ENCODE assay signal across 9 mouse cellular contexts in the genomic region with DNA sequence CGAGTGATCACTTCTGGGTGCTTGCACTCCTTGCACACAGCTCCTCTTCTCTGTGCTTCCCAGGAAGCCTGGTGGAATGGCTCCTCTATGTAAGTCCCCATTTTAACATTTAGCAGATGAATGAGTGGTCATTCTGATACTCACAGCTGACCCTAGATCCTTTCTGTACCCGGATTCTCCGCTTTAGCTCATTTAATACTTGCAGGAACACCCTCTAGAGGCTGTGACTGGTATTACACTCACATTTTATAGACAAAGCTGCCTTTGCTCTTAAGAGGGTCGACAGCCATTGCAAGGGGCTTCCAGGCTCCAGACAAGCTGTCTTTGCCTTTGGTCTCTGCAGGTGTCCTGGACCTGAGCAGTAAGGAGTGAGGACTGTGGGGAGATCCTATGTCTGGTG. TPM values are rescaled to one million over a fixed set of nuclear protein-coding genes. Genes with fewer than 3 reads are reported as not detected.
DNase-seq lines count a peak whose midpoint lies in the region; ATAC-seq lines count a peak whose summit lies in the region.
"Had no signal": no experiment of that assay in that cellular context is flagged by ENCODE, and none has a peak within 500 bp of the region (broad histone marks: within the 10 kb centered on the region; RNA-seq: fewer than 3 reads in every experiment).

No protein-coding gene starts in this region.

- H3K4me2 ChIP-seq in liver, embryonic 13.5 days = no peak overlapping the region
- 0 out of 2 replicates have a peak overlapping the region, but pooled peaks have one; percentile 13 for H3K4me2 ChIP-seq in stomach, embryonic 15.5 days

- no peak overlapping the region for H3K27ac ChIP-seq in forebrain, embryonic 10.5 days
- no peak overlapping the region for H3K27ac ChIP-seq in liver, embryonic 13.5 days
- H3K27ac ChIP-seq in stomach, embryonic 15.5 days = no peak overlapping the region
- H3K27ac ChIP-seq: neural tube, embryonic 12.5 days had no signal

- ATAC-seq in liver, embryonic 13.5 days (ENCODE audit: low read depth) = no peak
- no peak for ATAC-seq in stomach, embryonic 15.5 days (ENCODE audit: insufficient read depth, low FRiP score, low read depth)

- H3K4me1 ChIP-seq in forebrain, embryonic 10.5 days = peaks cover 16% of the 10 kb centered on the region
- H3K4me1 ChIP-seq in liver, embryonic 13.5 days (replicated peaks) = peaks cover 9% of the 10 kb centered on the region
- H3K4me1 ChIP-seq in stomach, embryonic 15.5 days = 0 out of 2 replicates have a peak, but pooled peaks cover 6% of the 10 kb centered on the region

- no peak overlapping the region for H3K9ac ChIP-seq in liver, embryonic 13.5 days
- no peak overlapping the region for H3K9ac ChIP-seq in stomach, embryonic 15.5 days
- H3K9ac ChIP-seq: neural tube, embryonic 12.5 days had no signal

- H3K36me3 ChIP-seq in forebrain, embryonic 10.5 days (replicated peaks) = peaks cover 3% of the 10 kb centered on the region
- no peaks in the 10 kb centered on the region for H3K36me3 ChIP-seq in liver, embryonic 13.5 days
- H3K36me3 ChIP-seq in stomach, embryonic 15.5 days = no peaks in the 10 kb centered on the region
- H3K36me3 ChIP-seq: neural tube, embryonic 12.5 days had no signal

- 21% methylated on average over 4 of the region's 4 CpGs for WGBS in forebrain, embryonic 10.5 days
- WGBS in liver, embryonic 13.5 days (ENCODE audit: insufficient replicate concordance) = 21% methylated on average over 4 of the region's 4 CpGs
- WGBS in stomach, embryonic 15.5 days = 27% methylated on average over 4 of the region's 4 CpGs

- H3K27me3 ChIP-seq in forebrain, embryonic 10.5 days (ENCODE audit: poor library complexity, severe bottlenecking) = no peaks in the 10 kb centered on the region
- no peaks in the 10 kb centered on the region for H3K27me3 ChIP-seq in liver, embryonic 13.5 days
- no peaks in the 10 kb centered on the region for H3K27me3 ChIP-seq in stomach, embryonic 15.5 days (replicated peaks)
- H3K27me3 ChIP-seq: neural tube, embryonic 12.5 days had no signal

- no peaks in the 10 kb centered on the region for H3K9me3 ChIP-seq in forebrain, embryonic 10.5 days
- no peaks in the 10 kb centered on the region for H3K9me3 ChIP-seq in liver, embryonic 13.5 days (replicated peaks)
- H3K9me3 ChIP-seq in stomach, embryonic 15.5 days = no peaks in the 10 kb centered on the region
- H3K9me3 ChIP-seq: neural tube, embryonic 12.5 days had no signal

- peak; percentile 56 for DNase-seq in layer of hippocampus, adult 11-12 months (ENCODE audit: low spot score)
- DNase-seq in layer of hippocampus, postnatal 25 days (ENCODE audit: extremely low spot score in 1 of 2, low spot score in 1 of 2) = no peak
- peak; percentile 27 for DNase-seq in adipocyte (ENCODE audit: low spot score)
- DNase-seq in forebrain, embryonic 10.5 days (ENCODE audit: extremely low spot score, low spot score) = peak; percentile 31
- DNase-seq in liver, embryonic 13.5 days = peak; percentile 11
- no peak for DNase-seq in Muller cell, postnatal 12 days (ENCODE audit: inconsistent ontology term)
- DNase-seq in right cerebral cortex, postnatal 36 days (ENCODE audit: low spot score in 2 of 2) = no peak

- no peak overlapping the region for H3K4me3 ChIP-seq in forebrain, embryonic 10.5 days
- no peak overlapping the region for H3K4me3 ChIP-seq in liver, embryonic 13.5 days (replicated peaks)
- no peak overlapping the region for H3K4me3 ChIP-seq in stomach, embryonic 15.5 days (replicated peaks)
- H3K4me3 ChIP-seq: neural tube, embryonic 12.5 days had no signal

RNA-seq across cellular contexts. Expression of gene Hmcn2, which starts 14.9 kb away (rescaled TPM):
- total RNA-seq in layer of hippocampus, postnatal 25 days (2021) = under 1 TPM; 0.25 to 0.49 TPM
- polyA plus RNA-seq in forebrain, embryonic 10.5 days (2016; fragmentation: Nextera tagmentation; extraction: Ambion mirVana) = 0.22 TPM in 1 of 2 replicates, not detected in the other
- polyA plus RNA-seq in liver, embryonic 13.5 days (2015; fragmentation: Nextera tagmentation; extraction: Ambion mirVana) = 0.23 and 0.25 TPM in 2 replicates
- 3.4 and 4.1 TPM in 2 replicates for polyA plus RNA-seq in stomach, embryonic 15.5 days (2015; fragmentation: Nextera tagmentation; extraction: Ambion mirVana)

RNA-seq across cellular contexts. Expression of gene Ncs1, which starts 53.6 kb away (rescaled TPM):
- 100 to 1,000 TPM; 259 to 284 TPM for total RNA-seq in layer of hippocampus, postnatal 25 days (2021)
- polyA plus RNA-seq in forebrain, embryonic 10.5 days (2016; fragmentation: Nextera tagmentation; extraction: Ambion mirVana) = 43.3 and 47.8 TPM in 2 replicates
- polyA plus RNA-seq in liver, embryonic 13.5 days (2015; fragmentation: Nextera tagmentation; extraction: Ambion mirVana) = 2.2 and 2.3 TPM in 2 replicates
- 22.3 and 24.3 TPM in 2 replicates for polyA plus RNA-seq in stomach, embryonic 15.5 days (2015; fragmentation: Nextera tagmentation; extraction: Ambion mirVana)

Comparison
In these comparisons a context has a peak if more than half of its experiments do, and no peak if none do; other contexts are left out.
1. DNase-seq: peak in layer of hippocampus, adult 11-12 months (single experiment), adipocyte (single experiment), forebrain, embryonic 10.5 days (single experiment) and liver, embryonic 13.5 days (single experiment); none in layer of hippocampus, postnatal 25 days (0 of 2), Muller cell, postnatal 12 days (single experiment) and right cerebral cortex, postnatal 36 days (0 of 2).